Mouse (Mus musculus) kidney, postnatal 14 days (tissue): ENCODE measurements at regions not wholly inside any gene's neighbourhood (a gene's known extent, or its start where the extent isn't known, plus 50 kb on each side); places are given as distances from the start of the nearest gene placed in this dataset.
"Not testable (repeated sequence)": the region's sequence is repeated elsewhere in the genome, so short reads cannot be mapped to it uniquely, and the experiment has no call there.

ENCODE experiments used
- DNase-seq: peaks from one replicate; pipeline ENCODE4 v3.0.0; 2022; ENCODE audit warnings: mixed read lengths

DNA sequence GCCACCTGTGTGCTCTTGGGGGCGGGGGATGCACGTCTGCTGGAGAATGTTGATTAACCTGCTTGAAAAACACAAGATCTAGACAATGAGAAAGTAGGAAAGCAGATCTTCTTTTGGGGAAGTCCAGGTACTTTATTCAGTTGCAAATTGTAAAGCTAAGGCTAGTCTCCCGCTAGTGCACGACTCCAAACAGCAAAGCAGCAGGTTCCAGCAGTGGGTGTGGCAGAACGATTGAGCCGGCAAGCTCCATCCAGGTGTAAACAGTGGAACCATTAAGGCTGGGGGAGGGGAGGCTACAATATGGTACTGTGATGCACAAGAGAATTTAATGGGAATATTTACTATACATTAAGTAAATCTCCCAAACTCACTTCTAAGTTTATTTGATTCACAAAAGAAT lies 448.6 kb upstream of the Cobl start:
- not testable (repeated sequence) for DNase-seq

DNA sequence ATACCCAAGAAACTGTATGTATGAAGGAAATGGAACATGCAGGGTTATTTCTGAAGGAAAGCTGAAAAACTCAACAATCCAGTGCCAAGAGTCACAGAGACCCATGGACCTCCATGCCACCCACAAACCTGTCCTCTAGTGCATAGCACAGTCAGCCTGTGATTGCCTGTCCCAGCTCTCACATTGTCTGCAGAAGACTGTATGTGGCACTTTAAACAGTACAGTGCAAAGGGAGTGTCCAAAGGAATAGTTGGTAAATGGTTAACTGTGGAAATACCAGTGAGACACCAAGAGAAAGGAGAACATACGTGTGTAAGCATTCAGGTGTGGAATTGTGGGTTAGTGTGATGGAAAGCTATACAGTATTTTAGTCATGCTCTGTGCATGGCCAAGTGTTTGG lies 409.0 kb upstream of the Cobl start:
- DNase-seq: no peak

DNA sequence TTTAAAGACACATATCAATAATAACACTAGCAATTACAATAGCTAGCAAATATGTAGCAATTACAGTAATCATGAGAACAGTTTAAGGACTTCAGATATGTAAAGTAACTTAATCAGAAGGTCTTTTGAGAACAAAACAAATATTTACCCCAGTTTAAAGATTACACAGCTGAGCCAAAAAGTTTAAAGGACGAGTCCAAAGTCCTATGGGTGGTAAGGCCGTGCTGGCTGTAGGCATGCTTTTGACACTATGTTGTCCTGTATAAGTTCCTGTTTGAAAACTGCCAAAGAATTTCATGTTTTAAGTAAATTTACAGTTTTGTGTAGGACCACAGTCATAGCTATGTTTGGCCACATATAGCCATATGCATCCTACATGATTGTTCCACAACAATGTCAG lies 408.0 kb upstream of the Cobl start:
- DNase-seq: peak; percentile 8

DNA sequence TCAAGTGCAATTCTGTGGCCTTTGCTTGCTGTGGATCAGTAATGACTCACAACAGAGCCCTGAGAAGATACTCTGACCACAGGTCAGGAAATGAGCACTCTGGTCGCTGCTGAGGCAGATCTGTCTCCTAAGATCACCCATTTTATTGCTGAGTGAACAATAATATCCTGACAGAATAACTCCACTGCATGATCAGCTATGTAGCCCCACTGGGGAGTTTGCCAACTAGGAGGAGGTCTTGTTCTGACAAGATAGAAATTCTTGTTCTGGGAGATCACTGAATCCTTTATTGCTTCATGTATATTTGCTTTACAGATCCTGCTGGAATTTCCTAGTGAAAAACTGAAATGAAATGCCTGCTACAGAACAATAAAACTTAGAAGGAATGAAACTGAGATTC lies 407.6 kb upstream of the Cobl start:
- peak; percentile 7 for DNase-seq

DNA sequence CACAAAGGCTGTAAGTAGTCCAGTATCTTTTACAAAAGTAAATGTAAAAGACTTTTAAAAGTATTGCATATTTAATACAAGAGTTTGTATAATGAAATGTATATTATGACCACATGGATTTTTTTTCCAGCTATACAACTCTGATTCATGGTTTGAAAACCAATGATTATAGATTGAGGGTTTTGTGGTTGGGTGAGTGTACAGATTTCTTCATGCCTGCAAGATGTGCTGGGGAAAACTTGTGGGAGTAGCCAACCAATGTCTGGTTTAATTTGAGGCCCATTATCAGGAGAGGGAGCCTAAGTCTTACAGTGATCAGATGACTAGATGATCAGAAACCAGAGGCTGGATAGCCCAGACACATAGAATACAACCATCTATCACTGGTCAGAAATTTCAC lies 402.8 kb upstream of the Cobl start:
- no peak for DNase-seq

DNA sequence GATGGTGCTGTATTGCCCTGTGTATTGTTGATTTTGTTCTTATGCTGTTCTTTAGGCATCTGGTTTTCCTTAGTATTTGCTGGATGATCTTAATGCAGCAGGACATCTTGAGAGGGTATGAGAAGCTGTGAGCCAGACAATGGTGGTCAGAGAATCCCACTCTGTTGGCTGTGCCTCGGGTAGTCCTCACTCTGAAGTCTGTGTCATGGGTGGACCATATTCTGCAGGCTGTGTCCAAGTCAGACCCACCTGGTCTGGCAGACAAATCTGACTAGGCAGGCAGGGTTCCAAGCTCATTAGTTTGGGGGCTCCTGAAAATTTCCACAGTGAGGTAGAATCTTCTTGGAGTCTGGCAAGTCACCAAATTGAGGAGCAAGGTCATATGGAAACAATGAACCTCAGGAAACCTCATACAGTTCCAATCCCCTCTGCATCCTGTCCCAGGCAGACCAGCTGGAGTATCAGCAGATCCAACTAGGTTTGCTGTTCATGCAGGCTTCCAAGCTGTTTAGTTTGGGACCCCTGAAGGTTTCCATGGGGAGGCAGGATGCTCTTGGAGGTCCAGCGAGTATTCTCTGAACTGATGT lies 400.4 kb upstream of the Cobl start:
- DNase-seq: no peak

DNA sequence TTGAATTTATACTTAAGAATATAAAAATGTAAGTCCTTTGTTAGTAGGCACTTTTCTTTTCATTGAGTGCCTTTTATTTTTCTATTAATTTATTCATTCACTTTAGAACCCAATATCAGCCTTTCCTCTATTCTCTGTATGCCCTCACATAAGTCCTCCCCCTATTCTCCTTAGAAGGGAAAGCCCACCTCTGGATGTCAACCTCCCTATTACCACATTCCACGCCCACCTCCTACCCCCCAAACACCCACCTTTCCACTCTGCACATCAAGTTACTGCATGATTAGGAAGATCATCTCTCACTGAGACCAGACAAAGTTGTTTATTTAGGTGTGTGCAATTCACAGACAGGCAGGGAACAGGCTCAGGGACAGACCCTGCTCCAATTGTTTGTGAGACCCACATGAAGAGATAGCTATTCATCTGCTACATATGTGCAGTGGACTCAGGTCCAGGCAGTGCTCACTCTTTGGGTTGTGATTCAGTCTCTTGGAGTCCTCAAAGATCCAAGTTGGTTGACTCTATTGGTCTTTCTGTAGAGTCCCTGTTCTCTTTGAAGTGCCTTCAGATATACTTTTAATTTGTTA lies 394.7 kb upstream of the Cobl start:
- DNase-seq: no peak

DNA sequence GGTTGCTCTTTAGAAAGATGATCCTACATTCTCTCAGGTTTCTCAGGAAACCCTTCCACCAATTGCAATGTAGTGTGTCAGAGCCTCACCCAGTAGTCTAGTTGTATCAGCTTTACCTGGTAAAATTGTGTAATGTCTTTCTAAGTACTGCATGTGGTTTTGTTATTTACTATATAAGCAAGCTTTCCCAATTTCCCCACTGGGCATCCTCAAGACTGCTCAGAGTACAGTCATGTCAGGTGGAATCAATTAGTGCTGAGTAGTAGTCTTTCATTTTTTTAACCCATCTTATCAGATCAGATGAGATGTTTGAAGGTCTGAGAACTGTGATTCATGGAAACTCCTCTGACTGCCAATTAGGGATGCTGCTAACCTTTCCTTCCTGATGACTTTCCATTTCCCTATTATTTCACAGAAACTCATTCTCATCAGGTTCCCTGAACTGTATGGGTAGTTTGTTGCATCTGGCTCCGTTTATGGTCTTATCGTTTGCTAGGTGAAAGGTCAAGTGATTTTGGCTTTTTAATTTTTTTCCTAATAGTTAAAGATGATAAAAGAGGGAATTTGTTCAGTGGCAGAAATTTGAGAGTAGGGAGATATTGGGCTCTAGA lies 393.6 kb upstream of the Cobl start:
- no peak for DNase-seq

DNA sequence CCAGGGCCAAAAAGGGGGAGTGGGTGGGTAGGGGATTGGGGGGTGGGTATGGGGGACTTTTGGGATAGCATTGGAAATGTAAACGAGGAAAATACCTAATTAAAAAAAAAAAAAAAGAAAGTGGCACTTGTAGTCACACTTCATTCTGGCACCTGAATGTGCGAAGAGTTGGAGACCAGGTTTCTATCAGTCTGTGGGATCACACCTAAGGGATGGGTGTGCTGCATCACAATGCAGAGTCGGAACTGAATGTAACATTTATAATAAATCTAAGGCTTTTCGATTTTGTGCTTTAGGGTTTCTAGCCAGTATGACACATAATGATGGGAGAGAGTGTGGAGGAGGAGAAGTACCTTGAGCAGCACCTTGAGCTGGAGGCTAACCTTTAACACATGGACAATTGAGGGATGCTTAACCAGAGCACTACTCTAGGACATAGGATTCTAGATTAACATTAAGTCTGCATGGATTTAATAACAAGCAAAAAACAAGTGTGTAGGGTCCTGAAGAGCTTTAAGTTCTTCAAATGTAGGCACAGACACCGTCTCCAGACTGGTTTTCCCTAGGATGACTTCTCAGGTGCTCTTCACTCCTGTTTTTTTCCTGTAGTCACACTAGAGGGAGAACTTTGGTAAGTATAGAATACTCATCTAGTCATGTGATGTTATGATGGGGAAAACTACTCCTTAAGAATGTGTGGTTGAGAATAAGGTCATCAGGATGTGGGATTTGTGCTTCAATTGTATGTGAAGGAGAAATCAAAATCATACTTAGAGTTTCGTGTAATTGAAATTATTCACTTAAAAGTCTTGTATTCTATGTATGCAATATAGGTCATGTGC lies 392.8 kb upstream of the Cobl start:
- DNase-seq: no peak

DNA sequence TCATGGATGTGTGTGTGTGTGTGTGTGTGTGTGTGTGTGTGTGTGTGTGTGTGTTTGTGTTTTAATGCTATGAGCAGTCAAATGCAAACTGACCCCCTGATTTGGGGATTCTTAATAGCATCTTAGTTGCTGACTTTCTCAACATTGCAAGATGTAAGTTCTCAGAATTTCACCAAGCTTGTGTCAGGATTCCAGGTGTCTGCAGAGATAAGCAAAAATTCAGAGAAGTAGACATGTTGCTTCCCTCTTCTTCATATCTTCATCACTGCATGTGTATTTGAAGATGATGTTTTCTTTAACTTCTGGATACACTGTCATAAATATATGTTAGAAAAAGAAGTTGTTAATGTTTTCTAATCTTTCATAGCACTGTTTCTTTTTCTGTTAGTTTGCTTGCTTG lies 383.0 kb upstream of the Cobl start:
- DNase-seq: no peak

DNA sequence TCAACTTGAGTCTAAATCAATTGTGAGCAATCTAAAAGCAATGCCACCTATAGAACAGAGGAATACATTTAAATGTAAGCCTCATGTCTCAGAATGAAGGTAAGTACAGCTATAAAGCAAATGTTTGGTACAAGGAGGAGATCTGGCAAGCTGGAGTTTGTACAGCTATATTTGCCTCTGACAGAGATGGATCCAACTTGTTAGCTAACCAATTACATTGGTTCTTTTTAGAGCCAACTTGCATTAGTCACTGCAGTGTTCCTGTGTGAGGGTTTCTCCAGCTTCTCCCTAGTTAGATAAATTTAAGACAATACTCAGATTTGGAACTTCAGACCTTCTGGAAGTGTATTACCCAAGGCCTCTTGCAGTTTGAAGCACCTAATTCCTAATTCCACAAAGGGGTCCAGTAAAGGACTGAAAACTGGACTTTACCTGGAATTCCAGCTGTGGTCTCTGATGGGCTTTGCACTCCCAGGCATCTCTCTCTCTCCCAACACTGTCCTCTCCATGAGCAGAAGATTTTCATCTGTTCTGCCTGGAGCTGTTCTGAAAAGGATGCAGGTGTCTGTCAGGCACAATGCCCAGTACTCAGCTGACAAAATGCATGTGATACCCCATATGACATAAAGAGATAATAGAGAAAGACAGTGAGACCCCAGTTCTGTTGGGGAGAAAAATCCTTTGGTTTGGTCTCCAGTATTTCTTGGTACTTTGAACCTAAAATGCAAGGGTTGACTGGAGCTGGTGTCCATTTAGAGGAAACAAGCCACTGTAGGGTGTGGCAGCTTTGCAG lies 379.1 kb upstream of the Cobl start:
- DNase-seq: no peak

DNA sequence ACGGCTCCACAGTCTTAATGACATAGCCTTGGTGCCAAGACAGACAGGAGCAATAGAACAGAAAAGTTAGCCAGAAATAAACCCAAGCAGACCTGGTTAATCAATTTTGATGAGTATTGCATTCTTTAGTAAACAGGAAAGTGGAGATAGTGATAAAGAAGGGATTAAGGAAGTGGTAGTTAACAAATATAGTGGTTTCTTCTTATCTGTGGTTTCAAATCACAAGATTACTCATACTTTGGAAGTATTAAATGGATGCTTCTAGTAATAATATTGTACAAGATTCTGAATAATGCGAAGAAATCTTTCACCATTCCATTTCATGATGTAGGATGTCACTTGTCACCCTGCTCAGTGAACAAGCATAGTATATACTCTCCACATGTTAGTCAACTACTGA lies 376.6 kb upstream of the Cobl start:
- DNase-seq: no peak

DNA sequence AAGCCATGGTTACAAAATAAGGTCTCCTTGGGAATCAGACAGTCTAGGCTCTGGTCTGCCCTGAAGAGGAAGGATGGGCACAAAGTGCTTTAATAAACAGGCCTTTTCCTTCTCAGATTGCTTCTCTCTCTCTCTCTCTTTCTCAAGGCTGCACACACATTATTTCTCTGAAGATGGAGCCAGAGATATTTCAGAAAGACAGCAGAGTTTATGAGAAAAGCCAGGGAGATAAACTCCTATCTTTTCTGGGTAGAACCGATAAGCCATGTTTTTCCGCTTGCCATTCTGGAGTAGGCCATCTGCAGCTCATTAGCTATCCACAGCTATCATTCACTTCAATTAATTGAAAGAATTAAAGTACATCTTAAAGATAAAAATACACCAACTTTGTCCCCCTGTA lies 373.2 kb upstream of the Cobl start:
- DNase-seq: no peak

DNA sequence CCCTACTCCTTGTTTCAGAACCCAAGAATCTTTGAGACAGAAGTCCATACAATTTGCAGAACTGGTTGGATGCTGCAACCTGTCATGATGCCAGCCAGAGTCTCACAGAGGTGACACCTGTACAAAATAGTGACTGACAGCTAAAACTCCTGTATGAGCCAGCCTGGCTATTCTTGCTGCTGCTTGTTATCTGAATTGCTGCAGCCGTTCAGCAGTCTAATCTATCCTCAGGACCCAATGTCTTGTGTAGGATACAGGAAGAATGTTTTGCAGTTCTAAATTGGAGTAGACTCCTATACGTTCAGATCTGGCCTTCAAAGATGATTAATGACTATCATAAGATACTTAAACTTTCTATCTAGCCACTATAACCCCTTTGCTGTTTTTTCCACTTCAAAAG lies 372.6 kb upstream of the Cobl start:
- DNase-seq: no peak

DNA sequence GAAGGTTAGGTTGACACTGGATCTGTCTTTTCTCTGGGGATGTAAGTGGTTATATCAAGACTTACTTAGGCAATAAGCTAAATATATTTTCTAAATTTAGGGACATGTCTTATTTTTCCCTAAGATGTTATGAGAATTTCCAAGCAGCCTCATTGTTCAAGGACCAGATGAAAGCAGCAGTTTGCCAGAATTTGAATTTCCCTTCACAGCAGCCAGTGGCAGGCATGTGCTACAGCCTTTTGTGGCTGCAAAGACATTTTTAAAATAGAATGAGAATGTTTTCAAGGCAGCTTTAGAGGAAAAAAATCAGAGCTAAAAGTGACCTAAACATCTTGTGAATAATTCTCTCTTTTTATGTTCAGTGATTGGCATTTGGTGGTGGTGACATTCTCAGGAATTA lies 371.6 kb upstream of the Cobl start:
- DNase-seq: no peak

DNA sequence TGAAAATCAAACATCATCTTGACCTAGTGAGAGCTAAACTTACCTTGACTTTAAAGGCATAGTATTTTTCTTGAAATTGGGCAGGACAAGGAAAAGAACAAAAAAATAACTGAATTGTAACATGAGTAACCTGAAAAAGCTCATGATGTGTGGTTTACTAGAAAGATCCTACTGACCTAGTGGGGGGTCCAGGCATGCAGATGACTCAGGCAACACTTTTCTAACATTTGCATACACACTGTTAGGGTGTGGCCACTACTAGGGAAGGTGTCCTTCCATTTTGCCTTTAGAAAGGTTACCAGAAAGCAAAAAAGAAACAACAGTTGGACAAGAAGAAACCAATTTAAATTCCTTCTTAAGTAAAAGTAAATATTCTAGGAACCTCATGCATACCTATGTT lies 347.3 kb upstream of the Cobl start:
- DNase-seq: no peak

DNA sequence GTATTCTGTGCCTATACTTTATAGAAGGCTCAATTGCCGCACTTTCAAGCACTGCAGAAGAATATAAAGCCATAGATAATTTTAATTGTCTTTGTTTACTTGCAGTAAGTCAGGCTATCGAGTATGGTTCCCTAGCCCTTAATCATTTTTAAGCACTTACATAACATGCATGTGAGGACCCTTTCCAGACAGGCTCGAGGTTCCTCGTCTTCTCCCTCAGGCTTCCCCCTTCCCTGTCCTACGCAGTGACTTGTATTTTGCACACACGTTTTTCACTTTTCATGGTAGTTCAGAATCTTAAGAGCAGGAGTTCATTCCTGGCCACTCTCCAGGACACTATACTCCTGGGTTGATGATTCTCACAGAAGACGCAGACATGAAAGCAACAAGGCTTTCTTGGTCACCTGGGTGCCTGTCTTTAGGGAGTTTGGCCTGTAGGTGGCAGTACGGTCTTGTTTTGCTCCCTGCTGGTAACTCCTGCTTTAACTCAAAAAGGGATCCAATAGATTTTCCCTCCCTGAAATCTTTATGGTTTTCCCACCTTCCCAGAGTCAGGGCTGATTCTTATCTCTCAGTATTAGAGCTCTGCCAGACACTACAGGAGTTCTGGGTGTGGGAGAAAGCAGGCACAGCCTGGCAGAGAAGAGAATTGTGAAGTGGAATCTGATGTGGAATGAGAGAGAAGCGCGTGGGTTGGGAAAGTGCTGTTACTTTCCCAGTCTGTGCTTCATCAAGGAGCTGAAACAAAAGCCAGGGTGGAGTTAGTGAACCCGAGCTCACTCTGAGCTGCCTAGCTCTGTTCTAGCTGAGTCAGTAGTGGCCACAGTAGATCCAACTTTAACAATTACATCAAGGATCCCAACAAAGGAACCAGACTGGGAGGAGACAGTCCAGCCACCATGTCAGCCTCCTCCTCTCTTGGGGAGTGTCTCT lies 346.5 kb upstream of the Cobl start:
- peak; percentile 50 for DNase-seq
